Mouse (Mus musculus) hindbrain, embryonic 11.5 days (tissue): ENCODE data around the gene Sox30. TPM values are rescaled to one million over a fixed set of nuclear protein-coding genes. Genes with fewer than 3 reads are reported as not detected.

Experiments used
- ATAC-seq: fragments of 200-750 bp; cut with Nextera tagmentation; 2 replicates; pipeline ENCODE4 v1.8.0; 2017; ENCODE audit warnings: mild to moderate bottlenecking, moderate TSS enrichment, moderate library complexity; ENCODE audit not compliant: low FRiP score
- DNase-seq: peaks from one replicate; pipeline ENCODE4 v3.0.0-alpha.2; 2015; ENCODE audit warnings: low spot score
- H3K27ac ChIP-seq: fragments of 300-500 bp; sonication (generic); 2 replicates; pipeline ENCODE4 v1.5.1; 2014; ENCODE audit warnings: mild to moderate bottlenecking, low read depth, low read length
- H3K27me3 ChIP-seq: fragments of 300-500 bp; sonication (generic); 2 replicates; pipeline ENCODE4 v1.6.1; 2014; ENCODE audit warnings: mild to moderate bottlenecking, low read length, moderate library complexity, mixed read lengths; ENCODE audit not compliant: control insufficient read depth, insufficient read depth
- H3K36me3 ChIP-seq: fragments of 300-500 bp; sonication (generic); 2 replicates; pipeline ENCODE4 v1.6.1; 2014; ENCODE audit warnings: mild to moderate bottlenecking, low read length, moderate library complexity, mixed read lengths; ENCODE audit not compliant: control insufficient read depth, insufficient read depth
- H3K4me1 ChIP-seq: fragments of 300-500 bp; sonication (generic); replicated peaks from 2 replicates; pipeline ENCODE4 v1.6.1; 2014; ENCODE audit warnings: low read length, mixed read lengths; ENCODE audit not compliant: control insufficient read depth, insufficient read depth
- H3K4me2 ChIP-seq: fragments of 300-500 bp; sonication (generic); replicated peaks from 2 replicates; pipeline ENCODE4 v1.6.1; 2014; ENCODE audit warnings: mild to moderate bottlenecking, low read depth, low read length
- H3K4me3 ChIP-seq: fragments of 300-500 bp; sonication (generic); 2 replicates; pipeline ENCODE4 v1.5.1; 2014; ENCODE audit warnings: low read depth, low read length
- H3K9ac ChIP-seq: fragments of 300-500 bp; sonication (generic); 2 replicates; pipeline ENCODE4 v1.6.1; 2014; ENCODE audit warnings: low read depth, low read length
- H3K9me3 ChIP-seq: fragments of 300-500 bp; sonication (generic); 2 replicates; pipeline ENCODE4 v1.6.1; 2016; ENCODE audit warnings: low read length; ENCODE audit not compliant: control insufficient read depth
- WGBS: fragments of 180-500 bp; shearing (Covaris S2); extraction: QIAGEN DNeasy Blood & Tissue Kit; methylation state at CpG from one replicate; pipeline ENCODE4 v1.1.7; 2014; 5-methylcytosine and 5-hydroxymethylcytosine counted together
- polyA plus RNA-seq: library from polyadenylated mRNA; unstranded; fragments of >200 nt; fragmentation: Nextera tagmentation; extraction: Ambion mirVana; gene quantifications from 2 replicates; pipeline ENCODE4 v1.2.1, GENCODE M21; 2014

Gene Sox30
- polyA plus RNA-seq, 1 experiment from 2014 or later: 0.15 TPM

DNA sequence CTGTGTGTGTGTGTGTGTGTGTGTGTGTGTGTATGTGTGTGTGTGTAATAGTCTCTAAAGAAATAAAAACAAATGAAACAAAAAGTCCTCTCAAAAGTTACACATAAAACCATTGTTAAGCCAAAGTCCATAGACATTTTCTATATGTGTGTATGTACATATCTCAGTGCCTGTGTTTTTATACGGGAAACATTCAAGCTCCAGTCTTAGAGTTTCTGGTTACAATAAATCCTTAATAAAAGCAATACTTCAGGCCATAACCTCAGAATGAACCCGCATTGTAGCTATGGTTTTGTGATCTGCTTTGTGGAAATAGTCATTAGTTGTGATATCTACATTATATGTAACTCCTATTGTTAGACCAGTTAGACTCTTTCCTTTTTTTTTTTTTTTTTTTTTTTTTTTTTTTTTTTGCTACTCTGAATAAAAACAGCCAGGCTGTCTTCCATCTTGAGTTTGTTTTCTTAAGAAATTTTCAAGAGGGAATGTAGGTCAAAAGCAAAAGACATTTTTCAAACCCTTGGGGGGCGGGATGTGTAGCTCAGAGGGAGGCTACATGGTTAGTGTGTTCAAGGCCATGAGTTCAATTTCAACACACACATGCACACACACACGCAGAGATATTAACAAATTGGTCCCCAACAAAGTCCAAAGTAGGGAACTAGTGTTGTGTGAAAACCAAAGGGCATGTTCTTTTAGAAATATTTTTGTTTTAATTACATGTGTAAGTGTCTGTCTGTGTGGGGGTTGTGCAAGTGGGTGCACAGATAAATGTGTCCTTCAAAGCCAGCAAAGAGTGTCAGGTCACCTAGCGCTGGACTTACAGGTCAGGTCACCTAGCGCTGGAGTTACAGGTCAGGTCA lies 48.1 kb downstream of the Sox30 start:
- 88% methylated on average over 6 of the region's 6 CpGs for WGBS
- no peak for DNase-seq

DNA sequence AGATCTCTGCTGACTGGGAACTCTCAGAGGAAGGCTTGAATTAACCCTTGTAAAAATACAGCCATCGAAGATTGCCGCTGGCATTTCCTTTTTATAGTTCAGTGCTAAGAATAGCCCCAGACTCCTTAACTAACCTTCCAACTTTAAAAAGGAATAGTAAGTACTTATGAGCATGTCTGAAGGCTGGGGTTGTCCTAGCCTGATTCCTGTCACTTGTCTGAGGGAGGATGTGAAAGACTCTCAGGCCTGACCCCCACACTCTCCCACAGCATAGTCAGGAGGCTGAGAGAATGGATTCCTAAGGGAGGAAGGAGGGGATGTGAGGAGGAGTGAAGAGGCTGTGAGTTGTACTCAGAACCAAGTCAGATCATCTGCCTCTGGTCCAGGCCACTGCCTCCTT lies 49.4 kb downstream of the Sox30 start:
- no peak for DNase-seq
- Histone ChIP-seq H3K4me1 (no peaks in the 10 kb centered on the region), H3K9me3 (no peaks in the 10 kb centered on the region), H3K4me3 (no peak overlapping the region), H3K4me2 (no peak overlapping the region), H3K27me3 (no peaks in the 10 kb centered on the region), H3K9ac (no peak overlapping the region), H3K36me3 (no peaks in the 10 kb centered on the region), H3K27ac (no peak overlapping the region)
- no peak for ATAC-seq
- WGBS: 79% methylated on average over 2 of the region's 2 CpGs

More for the DNA sequence above, 48.1 kb downstream of the Sox30 start:
- no peaks in the 10 kb centered on the region for H3K4me1 ChIP-seq
- no peak overlapping the region for H3K4me2 ChIP-seq
- no peak overlapping the region for H3K4me3 ChIP-seq
- H3K27ac ChIP-seq: no peak overlapping the region
- no peaks in the 10 kb centered on the region for H3K36me3 ChIP-seq
- H3K9me3 ChIP-seq: no peaks in the 10 kb centered on the region
- no peak overlapping the region for H3K9ac ChIP-seq
- no peaks in the 10 kb centered on the region for H3K27me3 ChIP-seq
- no peak for ATAC-seq

DNA sequence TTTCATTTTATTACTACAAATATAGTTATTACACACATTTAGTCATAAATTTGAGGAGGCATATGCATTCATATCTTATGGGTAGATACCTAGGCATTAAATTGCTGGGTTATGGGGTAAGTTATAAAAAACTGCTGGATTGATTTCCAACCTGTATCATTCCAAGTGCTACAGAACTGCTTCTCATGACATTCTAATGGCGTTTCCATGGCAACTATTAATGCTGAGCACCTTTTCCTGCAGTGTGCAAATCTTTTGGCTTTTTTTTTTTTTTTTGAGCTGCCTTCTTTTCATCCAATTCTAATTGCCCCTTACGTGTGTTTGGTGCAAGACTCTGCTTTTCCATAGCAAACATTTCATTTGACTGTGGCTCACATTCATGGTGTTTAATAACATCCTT lies 49.9 kb downstream of the Sox30 start:
- ATAC-seq (no peak), DNase-seq (no peak)
- 61% methylated on average over 2 of the region's 2 CpGs for WGBS
- Histone ChIP-seq H3K27me3 (no peaks in the 10 kb centered on the region), H3K36me3 (no peaks in the 10 kb centered on the region), H3K9me3 (no peaks in the 10 kb centered on the region), H3K4me2 (no peak overlapping the region), H3K27ac (no peak overlapping the region), H3K4me1 (no peaks in the 10 kb centered on the region), H3K4me3 (no peak overlapping the region), H3K9ac (no peak overlapping the region)

DNA sequence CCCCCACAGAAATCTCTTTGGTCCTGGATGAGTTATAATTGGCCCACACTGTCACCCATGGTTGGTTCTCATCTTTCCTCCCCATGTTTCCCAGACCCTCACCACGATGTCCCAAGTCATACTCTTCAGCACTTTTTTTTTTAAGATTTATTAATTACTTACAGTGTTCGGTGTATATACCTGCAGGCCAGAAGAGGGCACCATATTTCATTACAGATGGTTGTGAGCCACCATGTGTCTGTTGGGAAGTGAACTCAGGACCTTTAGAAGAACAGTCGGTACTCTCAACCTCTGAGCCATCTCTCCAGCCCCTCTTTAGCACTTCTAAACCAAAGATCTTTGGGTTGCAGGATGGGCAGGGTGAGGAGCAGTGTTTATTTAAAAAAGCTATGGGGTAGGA lies 51.4 kb downstream of the Sox30 start:
- no peak for ATAC-seq
- H3K9me3 ChIP-seq: no peaks in the 10 kb centered on the region
- H3K36me3 ChIP-seq: no peaks in the 10 kb centered on the region
- WGBS: 63% methylated on average over 3 of the region's 3 CpGs
- DNase-seq: no peak
- no peak overlapping the region for H3K4me3 ChIP-seq
- no peak overlapping the region for H3K4me2 ChIP-seq
- no peaks in the 10 kb centered on the region for H3K4me1 ChIP-seq
- no peak overlapping the region for H3K27ac ChIP-seq
- no peaks in the 10 kb centered on the region for H3K27me3 ChIP-seq
- H3K9ac ChIP-seq: no peak overlapping the region

DNA sequence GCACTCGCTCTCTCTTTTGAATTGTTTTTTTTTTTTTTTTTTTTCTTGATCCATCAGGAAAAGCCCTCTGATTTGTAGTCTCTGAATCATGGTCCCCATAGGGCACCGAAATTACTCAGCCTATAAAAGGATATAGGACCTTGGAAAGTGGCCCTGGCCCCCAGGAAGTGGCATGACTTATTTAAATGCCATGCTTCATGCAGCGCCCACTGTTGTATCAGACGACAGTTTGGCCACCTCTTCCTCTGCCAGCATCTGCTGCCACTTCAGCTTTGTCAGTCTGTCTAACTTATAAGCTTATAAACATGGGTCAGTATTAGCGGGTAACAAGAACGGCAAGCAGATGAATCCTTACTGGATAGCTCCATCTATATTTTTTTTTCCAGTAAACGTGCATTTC lies 52.8 kb downstream of the Sox30 start:
- DNase-seq (no peak), ATAC-seq (no peak)
- H3K4me1 ChIP-seq: no peaks in the 10 kb centered on the region
- 93% methylated on average over 7 of the region's 7 CpGs for WGBS
- no peaks in the 10 kb centered on the region for H3K36me3 ChIP-seq
- no peak overlapping the region for H3K4me2 ChIP-seq
- H3K9ac ChIP-seq: no peak overlapping the region
- no peak overlapping the region for H3K4me3 ChIP-seq
- no peak overlapping the region for H3K27ac ChIP-seq
- no peaks in the 10 kb centered on the region for H3K27me3 ChIP-seq
- no peaks in the 10 kb centered on the region for H3K9me3 ChIP-seq

DNA sequence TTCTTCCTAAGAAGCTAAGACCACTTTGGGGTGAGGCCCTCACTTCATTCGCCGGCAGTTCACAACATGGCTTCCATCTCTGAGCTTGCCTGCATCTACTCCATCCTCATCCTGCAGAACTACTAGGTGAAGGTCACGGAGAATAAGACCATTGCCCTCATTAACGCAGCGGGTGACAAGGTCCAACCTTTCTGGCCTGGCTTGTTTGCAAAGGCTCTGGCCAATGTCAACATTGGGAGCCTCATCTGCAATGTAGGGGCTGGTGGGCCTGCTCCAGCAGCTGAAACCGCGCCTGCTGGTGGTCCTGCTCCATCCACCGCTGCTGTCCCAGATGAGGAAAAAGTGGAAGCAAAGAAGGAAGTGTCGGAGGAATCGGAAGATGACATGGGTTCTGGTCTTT lies 56.3 kb downstream of the Sox30 start:
- no peak overlapping the region for H3K9ac ChIP-seq
- H3K27ac ChIP-seq: no peak overlapping the region
- H3K4me1 ChIP-seq: no peaks in the 10 kb centered on the region
- no peaks in the 10 kb centered on the region for H3K27me3 ChIP-seq
- ATAC-seq (no peak), DNase-seq (no peak)
- no peaks in the 10 kb centered on the region for H3K36me3 ChIP-seq
- WGBS: 95% methylated on average over 10 of the region's 10 CpGs
- H3K4me3 ChIP-seq: no peak overlapping the region
- H3K4me2 ChIP-seq: no peak overlapping the region
- H3K9me3 ChIP-seq: no peaks in the 10 kb centered on the region

DNA sequence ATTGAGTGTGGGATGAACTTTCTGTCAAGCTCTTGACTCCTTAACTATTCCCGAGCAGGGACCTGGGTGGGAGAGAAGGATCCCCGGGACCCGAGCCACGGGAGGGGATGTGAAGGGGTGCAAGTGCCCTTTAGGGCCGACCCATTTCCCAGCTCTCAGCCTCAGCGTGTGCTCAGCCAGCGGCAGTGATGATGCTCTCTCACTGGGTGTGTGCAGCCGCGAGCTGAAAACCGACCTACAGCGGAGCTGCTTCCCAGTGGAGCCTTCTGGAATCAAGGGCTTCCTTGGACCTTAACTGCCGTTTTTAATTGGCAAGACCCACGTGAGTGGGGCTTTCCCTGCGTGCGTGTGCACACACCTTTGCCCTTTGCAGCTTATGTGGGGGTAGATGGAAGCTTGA lies 58.8 kb downstream of the Sox30 start:
- no peak overlapping the region for H3K4me3 ChIP-seq
- H3K36me3 ChIP-seq: no peaks in the 10 kb centered on the region
- no peaks in the 10 kb centered on the region for H3K27me3 ChIP-seq
- no peaks in the 10 kb centered on the region for H3K4me1 ChIP-seq
- no peaks in the 10 kb centered on the region for H3K9me3 ChIP-seq
- DNase-seq (no peak), ATAC-seq (no peak)
- H3K9ac ChIP-seq: no peak overlapping the region
- WGBS: 83% methylated on average over 15 of the region's 15 CpGs
- no peak overlapping the region for H3K27ac ChIP-seq
- no peak overlapping the region for H3K4me2 ChIP-seq

DNA sequence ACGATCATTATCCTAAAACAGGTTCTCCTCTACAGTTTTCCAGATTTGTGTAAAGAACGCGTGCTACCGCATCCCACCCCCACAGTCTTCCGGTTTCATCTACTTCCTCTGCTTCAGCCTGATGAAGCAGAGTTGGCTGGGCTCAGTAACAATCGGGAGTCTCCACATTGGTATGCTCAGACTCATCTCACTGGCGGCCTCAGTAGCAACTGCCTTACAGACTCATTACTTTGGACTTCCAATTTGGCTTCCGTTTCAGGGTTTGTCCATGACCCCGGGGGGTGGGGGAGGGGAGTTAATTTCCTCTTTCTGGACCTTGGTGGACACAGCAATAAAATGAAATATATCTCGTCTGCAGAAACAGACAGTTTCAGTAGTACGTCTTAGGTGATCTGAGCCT lies 59.2 kb downstream of the Sox30 start:
- WGBS: 75% methylated on average over 11 of the region's 11 CpGs
- ATAC-seq (no peak), DNase-seq (no peak)
- Histone ChIP-seq H3K4me1 (no peaks in the 10 kb centered on the region), H3K27ac (no peak overlapping the region), H3K4me3 (no peak overlapping the region), H3K4me2 (no peak overlapping the region), H3K9me3 (no peaks in the 10 kb centered on the region), H3K36me3 (no peaks in the 10 kb centered on the region), H3K9ac (no peak overlapping the region), H3K27me3 (no peaks in the 10 kb centered on the region)

DNA sequence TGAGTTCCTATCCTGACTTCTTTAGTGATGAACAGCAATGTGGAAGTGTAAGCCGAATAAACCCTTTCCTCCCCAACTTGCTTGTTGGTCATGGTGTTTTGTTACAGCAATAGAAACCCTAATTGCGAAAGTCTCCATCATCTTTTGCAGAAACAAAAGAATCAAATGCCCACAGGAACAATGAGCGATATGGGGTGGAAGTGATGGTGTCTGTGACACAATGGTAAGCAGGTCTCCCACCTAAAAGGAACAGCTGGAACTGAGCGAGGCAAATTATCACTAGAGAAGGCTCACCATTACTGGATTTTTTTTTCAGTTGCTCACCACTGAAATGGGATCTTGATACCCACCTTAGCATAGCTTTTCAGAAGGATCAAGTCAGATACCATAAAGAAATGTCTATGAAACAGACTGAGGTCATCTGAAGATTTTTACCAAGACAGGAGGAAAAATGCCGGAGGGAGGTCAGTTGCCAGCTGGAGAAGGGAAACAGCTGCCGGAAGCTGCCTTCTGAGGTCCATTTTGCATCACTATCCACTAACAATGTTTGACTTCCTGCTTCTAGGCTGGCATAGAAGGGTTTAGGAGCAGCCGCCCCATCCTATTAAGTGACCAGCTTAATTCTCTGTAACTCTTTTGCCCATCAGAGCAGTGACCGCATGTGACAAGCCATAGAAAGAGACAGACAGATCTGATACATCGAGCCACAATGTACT lies 60.9 kb downstream of the Sox30 start:
- 84% methylated on average over 9 of the region's 9 CpGs for WGBS
- Histone ChIP-seq H3K4me1 (no peaks in the 10 kb centered on the region), H3K27ac (no peak overlapping the region), H3K4me2 (no peak overlapping the region), H3K36me3 (no peaks in the 10 kb centered on the region), H3K4me3 (no peak overlapping the region), H3K9ac (no peak overlapping the region), H3K9me3 (no peaks in the 10 kb centered on the region), H3K27me3 (no peaks in the 10 kb centered on the region)
- DNase-seq (no peak), ATAC-seq (no peak)
